Mouse (Mus musculus) liver, embryonic 14.5 days (tissue): ENCODE results near the gene Inhba. TPM values are rescaled to one million over a fixed set of nuclear protein-coding genes. Genes with fewer than 3 reads are reported as not detected.

Experiments used
- ATAC-seq: fragments of 200-750 bp; cut with Nextera tagmentation; 2 replicates; pipeline ENCODE4 v1.8.0; 2017; ENCODE audit warnings: moderate number of reproducible peaks, mild to moderate bottlenecking, moderate library complexity; ENCODE audit not compliant: insufficient read depth
- DNase-seq, 3 experiments: peaks; one replicate each; pipeline ENCODE4 v3.0.0-alpha.2; 2012 to 2013; ENCODE audit warnings: low read depth in 3 of 3, low spot score in 3 of 3
- H3K27ac ChIP-seq: fragments of 300-500 bp; sonication (generic); 2 replicates; pipeline ENCODE4 v1.5.1; 2014; ENCODE audit warnings: moderate library complexity, mild to moderate bottlenecking, control low read depth, inconsistent platforms
- H3K27me3 ChIP-seq: fragments of 300-500 bp; sonication (generic); 2 replicates; pipeline ENCODE4 v1.6.1; 2014; ENCODE audit warnings: mild to moderate bottlenecking, low read length, moderate library complexity; ENCODE audit not compliant: control insufficient read depth, insufficient read depth
- H3K36me3 ChIP-seq: fragments of 300-500 bp; sonication (generic); replicated peaks from 2 replicates; pipeline ENCODE4 v1.6.1; 2014; ENCODE audit warnings: low read depth; ENCODE audit not compliant: control insufficient read depth, insufficient read depth
- H3K4me1 ChIP-seq, 2 experiments: fragments of 200-500 bp in 1 of 2; fragments of 300-500 bp in 1 of 2; sonication (generic) in 1 of 2; replicated peaks; 2 replicates each; pipeline ENCODE4 v1.6.1; 2012 to 2014; ENCODE audit warnings: antibody characterized with exemption in 1 of 2, inconsistent platforms in 1 of 2, low read length in 1 of 2; ENCODE audit not compliant: control insufficient read depth in 2 of 2, insufficient read depth in 2 of 2
- H3K4me2 ChIP-seq: fragments of 300-500 bp; sonication (generic); 2 replicates; pipeline ENCODE4 v1.6.1; 2014; ENCODE audit warnings: low read depth, mild to moderate bottlenecking, control low read depth, moderate library complexity
- H3K4me3 ChIP-seq, 2 experiments: fragments of 200-500 bp in 1 of 2; fragments of 300-500 bp in 1 of 2; sonication (generic) in 1 of 2; 2 replicates each; pipeline ENCODE4 v1.5.1; 2012 to 2014; ENCODE audit warnings: low read depth in 2 of 2, low read length in 2 of 2, mild to moderate bottlenecking in 2 of 2, control low read depth in 1 of 2, inconsistent platforms in 1 of 2, moderate library complexity in 1 of 2; ENCODE audit not compliant: insufficient read depth in 1 of 2
- H3K9ac ChIP-seq: fragments of 300-500 bp; sonication (generic); replicated peaks from 2 replicates; pipeline ENCODE4 v1.6.1; 2014; ENCODE audit warnings: mild to moderate bottlenecking, control low read depth, moderate library complexity
- H3K9me3 ChIP-seq: fragments of 300-500 bp; sonication (generic); 2 replicates; pipeline ENCODE4 v1.6.1; 2016; ENCODE audit warnings: low read length, mixed read lengths; ENCODE audit not compliant: control insufficient read depth
- CTCF ChIP-seq: IDR thresholded peaks from 2 replicates; pipeline ENCODE4 v1.5.1; 2016; ENCODE audit warnings: antibody characterized with exemption, low read depth, control low read depth
- EP300 ChIP-seq: IDR thresholded peaks from 2 replicates; pipeline ENCODE4 v1.6.1; 2016; ENCODE audit warnings: antibody characterized with exemption, low read depth
- WGBS: fragments of 180-500 bp; shearing (Covaris S2); extraction: QIAGEN DNeasy Blood & Tissue Kit; methylation state at CpG from one replicate; pipeline ENCODE4 v1.1.7; 2014; ENCODE audit not compliant: insufficient replicate concordance; 5-methylcytosine and 5-hydroxymethylcytosine counted together
- polyA plus RNA-seq, 2 experiments: library from polyadenylated mRNA; depleted of rRNA in 1 of 2; stranded (reverse) in 1 of 2; unstranded in 1 of 2; fragments of >200 nt; fragmentation: Nextera tagmentation in 1 of 2; extraction: Ambion mirVana in 1 of 2; gene quantifications; 2 replicates each; pipeline versions ENCODE4 v1.2.1 to v1.2.3; 2012 to 2014

Gene Inhba
- polyA plus RNA-seq, 2 experiments: 0.29 to 0.48 TPM

DNA sequence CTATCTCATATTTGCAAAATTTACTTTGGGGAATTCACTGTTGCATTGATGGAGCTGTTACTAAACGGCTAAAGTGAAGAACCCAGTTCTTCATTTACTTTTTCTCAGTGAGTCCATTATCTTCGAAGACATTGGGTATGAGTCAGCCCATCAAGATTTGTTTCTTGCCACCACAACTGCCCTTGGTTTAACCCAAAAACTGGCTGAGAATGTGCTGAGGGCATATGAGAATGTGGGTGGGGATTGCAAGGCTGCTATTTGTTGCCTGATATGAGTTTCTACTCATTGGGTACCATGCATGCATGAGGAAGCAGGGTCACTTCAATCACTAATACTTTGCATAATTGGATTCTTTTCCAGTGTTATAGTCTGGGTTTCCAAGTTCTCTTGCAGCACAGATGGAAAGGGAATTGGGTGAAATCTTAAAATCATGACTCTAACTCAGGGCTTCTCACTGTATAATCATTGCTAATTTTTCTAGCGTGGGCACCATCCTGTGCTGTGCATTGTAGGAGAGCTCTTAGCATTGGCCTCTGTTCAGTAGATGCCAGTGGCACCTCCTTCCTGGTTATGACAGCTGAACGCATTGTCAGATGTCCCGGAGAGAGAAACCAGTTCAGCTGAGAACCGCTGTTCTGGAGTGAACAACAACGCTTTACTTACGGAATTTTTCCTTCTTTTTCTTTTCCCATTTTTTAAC lies 1.7 kb upstream of the Inhba start:
- WGBS: 67% methylated on average over 8 of the region's 8 CpGs
- no peak for DNase-seq
- Histone ChIP-seq H3K36me3 (no peaks in the 10 kb centered on the region), H3K4me3 (no peak overlapping the region), H3K9me3 (no peaks in the 10 kb centered on the region), H3K4me1 (peaks cover 0 to 2% of the 10 kb centered on the region in 2 experiments; a peak in 1 of 4 replicates), H3K27ac (no peak overlapping the region), H3K27me3 (peaks cover 4% of the 10 kb centered on the region), H3K9ac (no peak overlapping the region), H3K4me2 (no peak overlapping the region; the same call in 1 of the 2 replicates)
- TF ChIP-seq EP300 (no peak), CTCF (no peak)
- ATAC-seq: no peak

DNA sequence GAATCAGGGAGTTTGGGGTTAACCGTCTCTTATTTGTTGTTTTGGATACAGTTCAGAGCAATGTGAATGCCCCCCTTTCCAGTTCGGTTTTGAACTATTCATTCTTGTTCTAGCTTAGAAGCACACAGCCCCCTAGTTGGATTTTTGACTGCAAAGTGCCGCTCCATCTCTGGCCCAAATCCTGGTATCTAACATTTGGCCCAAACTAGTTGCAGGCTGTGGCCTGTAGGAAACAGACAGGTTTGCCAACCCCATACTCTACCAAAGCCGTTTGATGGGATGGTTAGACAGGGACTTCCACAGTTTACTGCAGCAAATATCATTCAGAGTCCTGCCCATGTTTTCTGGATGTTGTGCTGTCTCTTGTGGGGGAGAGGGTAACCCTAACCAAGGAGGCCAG lies 1.1 kb upstream of the Inhba start:
- no peak overlapping the region for H3K27ac ChIP-seq
- TF ChIP-seq CTCF (no peak), EP300 (no peak)
- no peak overlapping the region for H3K4me3 ChIP-seq
- peaks cover 0 to 2% of the 10 kb centered on the region in 2 experiments; a peak in 1 of 4 replicates for H3K4me1 ChIP-seq
- H3K9me3 ChIP-seq: no peaks in the 10 kb centered on the region
- no peaks in the 10 kb centered on the region for H3K36me3 ChIP-seq
- WGBS: 54% methylated on average over 4 of the region's 4 CpGs
- DNase-seq: no peak
- no peak for ATAC-seq
- no peak overlapping the region for H3K9ac ChIP-seq
- H3K27me3 ChIP-seq: peaks cover 4% of the 10 kb centered on the region
- no peak overlapping the region for H3K4me2 ChIP-seq

GRCm38 (mm10) chr13:16012243-16012887 lies 714 bp downstream of the Inhba start:
- ATAC-seq: peak; percentile 76
- peak; percentile 27 to 29 (median 28) for DNase-seq
- no peaks in the 10 kb centered on the region for H3K9me3 ChIP-seq
- peak overlapping the region; percentile 61 for H3K4me2 ChIP-seq
- no peak overlapping the region; the same call in 1 of the 2 replicates for H3K9ac ChIP-seq
- H3K27ac ChIP-seq: no peak overlapping the region
- H3K4me1 ChIP-seq: peaks cover 0 to 2% of the 10 kb centered on the region in 2 experiments; a peak in 1 of 4 replicates
- no peaks in the 10 kb centered on the region for H3K36me3 ChIP-seq
- H3K27me3 ChIP-seq: peaks cover 4% of the 10 kb centered on the region
- WGBS: 4% methylated on average over 19 of the region's 19 CpGs
- peak; percentile 75 for TF ChIP-seq CTCF
- TF ChIP-seq EP300: no peak
- H3K4me3 ChIP-seq: peak overlapping the region; percentile 42 to 55

- H3K36me3 ChIP-seq: no peaks in the 10 kb centered on the region
- 40% methylated on average over 3 of the region's 3 CpGs for WGBS
- H3K4me2 ChIP-seq: no peak overlapping the region
- H3K4me1 ChIP-seq: peaks cover 0 to 3% of the 10 kb centered on the region in 2 experiments; a peak in 1 of 4 replicates
- no peak overlapping the region for H3K4me3 ChIP-seq
- peaks cover 4% of the 10 kb centered on the region for H3K27me3 ChIP-seq
- no peak overlapping the region for H3K9ac ChIP-seq
- H3K9me3 ChIP-seq: no peaks in the 10 kb centered on the region
- no peak for ATAC-seq
- no peak for DNase-seq
- H3K27ac ChIP-seq: no peak overlapping the region
- TF ChIP-seq CTCF (no peak), EP300 (no peak)
These were observed 2.5 kb downstream of the Inhba start for GRCm38 (mm10) chr13:16014166-16014565.

DNA sequence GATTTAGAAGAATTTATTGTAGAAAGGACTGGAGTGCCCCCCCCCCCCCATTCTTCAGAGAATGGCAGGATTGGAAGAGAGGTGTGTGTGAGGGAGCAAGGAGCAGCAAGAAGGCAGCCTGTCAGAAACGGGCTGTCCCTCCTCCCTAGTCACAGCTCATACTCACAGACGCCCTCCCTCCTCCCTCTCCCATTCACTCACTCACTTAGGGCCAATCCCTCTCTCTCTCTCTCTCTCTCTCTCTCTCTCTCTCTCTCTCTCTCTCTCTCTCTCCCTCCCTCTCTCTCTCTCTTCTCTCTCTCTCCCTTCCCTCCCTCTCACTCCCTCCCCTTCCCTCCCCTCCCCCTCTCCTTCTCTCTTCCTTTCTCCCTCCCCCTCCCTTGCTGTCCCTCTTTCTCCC lies 4.9 kb downstream of the Inhba start:
- Histone ChIP-seq H3K27ac (no peak overlapping the region), H3K9ac (no peak overlapping the region), H3K4me1 (peaks cover 0 to 3% of the 10 kb centered on the region in 2 experiments; a peak in 1 of 4 replicates), H3K27me3 (peaks cover 4% of the 10 kb centered on the region), H3K9me3 (no peaks in the 10 kb centered on the region), H3K4me2 (no peak overlapping the region), H3K36me3 (no peaks in the 10 kb centered on the region), H3K4me3 (no peak overlapping the region)
- no peak for TF ChIP-seq EP300
- no peak for TF ChIP-seq CTCF
- WGBS: 15% methylated on average over 2 of the region's 2 CpGs
- DNase-seq (no peak), ATAC-seq (no peak)
